23 mouse cellular contexts compared by ENCODE assay signal in genomic region chr5:18010301-18010700, GRCm38 (mm10). TPM values are rescaled to one million over a fixed set of nuclear protein-coding genes. Genes with fewer than 3 reads are reported as not detected.
DNase-seq lines count a peak whose midpoint lies in the region; ATAC-seq and TF ChIP-seq lines count a peak whose summit lies in the region.
"Had no signal": no experiment of that assay in that cellular context is flagged by ENCODE, and none has a peak within 500 bp of the region (broad histone marks: within the 10 kb centered on the region; RNA-seq: fewer than 3 reads in every experiment).

No protein-coding gene starts in this region.

- no peak overlapping the region for H3ac ChIP-seq in myocyte (ENCODE audit: control insufficient read depth, insufficient read length)

- no peak overlapping the region for H3K4me3 ChIP-seq in liver, postnatal 0 days (ENCODE audit: low read depth, low read length)
- H3K4me3 ChIP-seq in liver, embryonic 12.5 days = no peak overlapping the region
- no peak overlapping the region for H3K4me3 ChIP-seq in intestine, embryonic 15.5 days (replicated peaks)
- H3K4me3 ChIP-seq in myocyte = no peak overlapping the region
- H3K4me3 ChIP-seq: embryonic facial prominence, embryonic 12.5 days; forebrain, embryonic 15.5 days; heart, adult 2 months; heart, embryonic 15.5 days; hindbrain, embryonic 10.5 days had no signal

- 0 out of 2 replicates have a peak overlapping the region, but pooled peaks have one; percentile 29 for H3K27ac ChIP-seq in liver, postnatal 0 days (ENCODE audit: low read depth)
- H3K27ac ChIP-seq in liver, embryonic 12.5 days = no peak overlapping the region
- H3K27ac ChIP-seq in intestine, embryonic 15.5 days = no peak overlapping the region
- H3K27ac ChIP-seq: embryonic facial prominence, embryonic 12.5 days; forebrain, embryonic 15.5 days; heart, adult 2 months; heart, embryonic 15.5 days; hindbrain, embryonic 10.5 days; hindbrain, embryonic 14.5 days had no signal

- no peaks in the 10 kb centered on the region for H3K79me2 ChIP-seq in myocyte (ENCODE audit: control insufficient read depth, insufficient read depth)

- no peak overlapping the region for H3K9ac ChIP-seq in liver, postnatal 0 days (replicated peaks)
- H3K9ac ChIP-seq in liver, embryonic 12.5 days = no peak overlapping the region
- H3K9ac ChIP-seq in intestine, embryonic 15.5 days = no peak overlapping the region
- H3K9ac ChIP-seq: embryonic facial prominence, embryonic 12.5 days; forebrain, embryonic 15.5 days; heart, embryonic 15.5 days; hindbrain, embryonic 14.5 days had no signal

- no peak for TF ChIP-seq POLR2A in myocyte (IDR thresholded peaks at IDR 0.05; ENCODE audit: insufficient read length, low read depth)

- 63% methylated on average over 5 of the region's 5 CpGs for WGBS in liver, postnatal 0 days (ENCODE audit: insufficient replicate concordance)
- WGBS in liver, embryonic 12.5 days (ENCODE audit: insufficient replicate concordance) = 69% methylated on average over 5 of the region's 5 CpGs
- 49% methylated on average over 5 of the region's 5 CpGs for WGBS in intestine, embryonic 15.5 days

- peaks cover 7% of the 10 kb centered on the region; the same call in 1 of the 2 replicates for H3K4me1 ChIP-seq in liver, postnatal 0 days (ENCODE audit: insufficient read depth)
- H3K4me1 ChIP-seq in liver, embryonic 12.5 days = no peaks in the 10 kb centered on the region
- no peaks in the 10 kb centered on the region for H3K4me1 ChIP-seq in intestine, embryonic 15.5 days (replicated peaks)
- H3K4me1 ChIP-seq: embryonic facial prominence, embryonic 12.5 days; forebrain, embryonic 15.5 days had no signal

- TF ChIP-seq CTCF in liver, postnatal 0 days (IDR thresholded peaks at IDR 0.05; ENCODE audit: low read depth) = no peak

- H3K9me3 ChIP-seq in liver, postnatal 0 days (ENCODE audit: low read length) = no peaks in the 10 kb centered on the region
- no peaks in the 10 kb centered on the region for H3K9me3 ChIP-seq in liver, embryonic 12.5 days (replicated peaks)
- no peaks in the 10 kb centered on the region for H3K9me3 ChIP-seq in intestine, embryonic 15.5 days
- H3K9me3 ChIP-seq: embryonic facial prominence, embryonic 12.5 days; forebrain, embryonic 15.5 days; heart, embryonic 15.5 days; hindbrain, embryonic 10.5 days had no signal

- H3K27me3 ChIP-seq in liver, postnatal 0 days (ENCODE audit: insufficient read depth, low read length) = no peaks in the 10 kb centered on the region
- H3K27me3 ChIP-seq in liver, embryonic 12.5 days (replicated peaks) = no peaks in the 10 kb centered on the region
- no peaks in the 10 kb centered on the region for H3K27me3 ChIP-seq in intestine, embryonic 15.5 days (replicated peaks)
- H3K27me3 ChIP-seq in myocyte (ENCODE audit: control insufficient read depth, insufficient read depth, insufficient read length) = no peaks in the 10 kb centered on the region
- H3K27me3 ChIP-seq: embryonic facial prominence, embryonic 12.5 days; forebrain, embryonic 15.5 days; heart, embryonic 15.5 days had no signal

- ATAC-seq in liver, postnatal 0 days = no peak
- no peak for ATAC-seq in liver, embryonic 12.5 days
- ATAC-seq in intestine, embryonic 15.5 days = peak; percentile 71
- ATAC-seq: forebrain, embryonic 15.5 days had no signal

- no peaks in the 10 kb centered on the region for H3K36me3 ChIP-seq in liver, postnatal 0 days (replicated peaks; ENCODE audit: insufficient read depth, low read length)
- no peaks in the 10 kb centered on the region for H3K36me3 ChIP-seq in liver, embryonic 12.5 days
- H3K36me3 ChIP-seq in intestine, embryonic 15.5 days = no peaks in the 10 kb centered on the region
- H3K36me3 ChIP-seq in myocyte (ENCODE audit: control insufficient read depth, insufficient read depth) = no peaks in the 10 kb centered on the region
- H3K36me3 ChIP-seq: embryonic facial prominence, embryonic 12.5 days; forebrain, embryonic 15.5 days; heart, embryonic 15.5 days; hindbrain, embryonic 10.5 days had no signal

- H3K4me2 ChIP-seq in liver, postnatal 0 days (ENCODE audit: low read depth, low read length) = no peak overlapping the region
- H3K4me2 ChIP-seq in liver, embryonic 12.5 days = no peak overlapping the region
- H3K4me2 ChIP-seq in intestine, embryonic 15.5 days (replicated peaks) = no peak overlapping the region
- H3K4me2 ChIP-seq in myocyte (ENCODE audit: low read depth) = peak overlapping the region; percentile 41
- H3K4me2 ChIP-seq: embryonic facial prominence, embryonic 12.5 days; forebrain, embryonic 15.5 days; heart, embryonic 11.5 days; heart, embryonic 15.5 days; hindbrain, embryonic 14.5 days had no signal

- no peak for TF ChIP-seq EP300 in liver, postnatal 0 days (IDR thresholded peaks at IDR 0.05; ENCODE audit: low read depth)

- no peak for DNase-seq in liver, postnatal 0 days
- DNase-seq in yolk sac, embryonic 10.5 days (ENCODE audit: low spot score) = no peak
- DNase-seq in heart, adult 18-20 months = no peak
- DNase-seq in layer of hippocampus, adult 9-11 months = no peak
- DNase-seq: adrenal gland, postnatal 14 days; cerebellum, adult 8-10 months; cerebellum, postnatal 14 days; gastrocnemius, postnatal 36 days; heart, adult 2 months; heart, postnatal 14 days had no signal

TF ChIP-seq in myocyte, 11 proteins besides CTCF, POLR2A, EP300 and RAD21:
- TF ChIP-seq REST (IDR thresholded peaks at IDR 0.05; ENCODE audit: insufficient read depth, insufficient read length) (no peak), MYOD1 (IDR thresholded peaks at IDR 0.05; ENCODE audit: control insufficient read depth in 1 of 3, insufficient read length in 2 of 3, low read depth in 2 of 3) (no peak), POLR2AphosphoS2 (IDR thresholded peaks at IDR 0.05; ENCODE audit: insufficient read length, low read depth) (no peak), MAX (IDR thresholded peaks at IDR 0.05; ENCODE audit: low read depth) (no peak), SRF (IDR thresholded peaks at IDR 0.05; ENCODE audit: control insufficient read depth, insufficient read length, low read depth) (no peak)
TF ChIP-seq in myocyte: peak in this region for 0.

RNA-seq across cellular contexts. Expression of gene Gnat3, which starts 48.0 kb away (rescaled TPM):
- polyA plus RNA-seq in liver, postnatal 0 days (2015; fragmentation: Nextera tagmentation; extraction: Ambion mirVana) = not detected in 2 replicates
- polyA plus RNA-seq in liver, embryonic 12.5 days (2016; fragmentation: Nextera tagmentation; extraction: Ambion mirVana) = not detected in 2 replicates
- not detected in 2 replicates for polyA plus RNA-seq in intestine, embryonic 15.5 days (2015; fragmentation: Nextera tagmentation; extraction: Ambion mirVana)
- not detected for polyA plus RNA-seq in myocyte (2012; fragmentation: generic; extraction: Trizol)
- total RNA-seq in heart, adult 18-20 months (2021) = 1 to 10 TPM in 1 of 2 experiments, under 1 TPM in 1; 0.52 to 1.3 TPM
- total RNA-seq: adrenal gland, adult 18-20 months; adrenal gland, postnatal 14 days; gastrocnemius, postnatal 36 days; MEL had no signal
- polyA plus RNA-seq: cortical plate, adult 2 months; forebrain, embryonic 11.5 days; forebrain, embryonic 15.5 days; heart, embryonic 11.5 days; heart, embryonic 15.5 days; hindbrain, embryonic 14.5 days had no signal
